Mouse (Mus musculus): ENCODE measurements around the gene Clip4.
"Not testable (repeated sequence)": the region's sequence is repeated elsewhere in the genome, so short reads cannot be mapped to it uniquely, and the experiment has no call there.

Clip4 gene

DNA sequence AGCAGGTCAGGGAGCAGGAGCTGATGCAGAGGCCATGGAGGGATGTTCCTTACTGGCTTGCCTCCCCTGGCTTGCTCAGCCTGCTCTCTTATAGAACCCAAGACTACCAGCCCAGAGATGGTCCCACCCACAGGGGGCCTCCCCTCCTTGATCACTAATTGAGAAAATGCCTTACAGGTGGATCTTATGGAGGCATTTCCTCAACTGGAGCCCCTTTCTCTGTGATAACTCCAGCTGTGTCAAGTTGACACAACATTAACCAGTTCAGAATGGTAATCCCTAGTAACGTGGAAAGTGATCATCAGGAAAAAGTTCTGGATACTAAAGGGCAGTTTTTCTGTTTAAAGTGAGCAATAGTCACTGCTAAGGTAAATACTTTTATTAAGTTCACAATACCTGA, at the start of gene Clip4:
Gene Clip4 (plus strand): TSS at position 301 of the 400 bp plus-strand sequence.
- not testable (repeated sequence) for DNase-seq (ENCODE audit: low read depth, low spot score)

DNA sequence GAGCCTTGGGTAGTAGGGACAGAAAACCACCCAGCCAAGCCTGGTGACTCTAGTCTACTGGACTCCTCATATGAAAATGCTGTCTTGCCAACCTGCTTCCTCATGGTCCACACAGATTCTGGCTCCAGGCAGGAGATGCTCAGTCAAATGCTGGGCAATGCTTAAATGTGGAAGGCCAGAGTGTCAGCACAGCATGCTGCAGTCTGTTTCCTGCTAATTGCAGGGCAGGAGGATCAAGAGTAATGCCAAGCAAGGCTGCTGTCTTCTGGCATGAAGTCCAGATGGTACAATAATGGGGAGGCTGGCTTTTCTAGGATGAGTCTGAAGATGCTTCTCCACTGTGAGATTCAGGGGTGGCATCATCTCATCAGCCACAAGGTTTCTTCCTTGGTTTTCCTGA, 47.8 kb upstream of the Clip4 start:
- no peak for DNase-seq (ENCODE audit: low read depth, low spot score)

DNA sequence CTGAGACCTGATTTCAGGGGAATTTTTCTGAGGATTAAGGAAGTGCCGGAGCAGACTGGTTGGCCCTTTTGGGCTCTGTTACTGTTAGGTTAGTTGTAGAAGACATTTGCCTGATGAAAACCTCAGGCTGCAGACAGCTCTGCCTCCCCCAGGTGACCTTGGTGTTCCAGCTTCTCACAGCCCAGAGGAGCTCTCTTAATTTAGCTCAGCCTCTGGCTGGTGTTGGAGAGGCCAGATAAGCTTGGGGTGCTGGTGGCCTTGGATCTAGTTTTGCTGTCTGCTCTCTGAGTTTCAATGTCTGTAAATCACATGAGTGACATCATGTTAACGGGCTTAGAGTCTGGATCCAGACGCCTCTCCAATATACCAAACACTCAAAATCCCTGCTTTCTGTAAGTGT, 47.3 kb upstream of the Clip4 start:
- no peak for DNase-seq (ENCODE audit: low read depth, low spot score)

DNA sequence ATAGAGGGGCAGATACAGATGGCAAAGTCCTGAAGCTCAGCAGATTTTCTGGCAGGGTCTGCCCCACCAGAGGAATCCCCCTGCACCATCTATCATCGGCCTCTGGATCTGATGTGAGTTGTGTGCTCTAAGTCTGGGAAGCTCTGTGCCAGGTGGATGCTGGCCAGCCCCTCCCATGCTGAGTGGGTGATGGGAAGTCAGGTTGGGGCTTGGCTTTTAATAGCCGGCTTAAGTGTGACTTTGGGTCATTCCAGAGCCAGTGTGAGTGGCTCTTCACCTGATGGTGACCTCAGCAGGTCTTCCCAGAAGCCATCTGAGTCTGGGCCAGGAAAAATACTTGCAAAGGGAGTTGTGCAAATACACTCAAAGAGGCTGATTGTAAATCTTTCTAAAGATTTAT, 37.6 kb upstream of the Clip4 start:
- no peak for DNase-seq (ENCODE audit: low read depth, low spot score)

DNA sequence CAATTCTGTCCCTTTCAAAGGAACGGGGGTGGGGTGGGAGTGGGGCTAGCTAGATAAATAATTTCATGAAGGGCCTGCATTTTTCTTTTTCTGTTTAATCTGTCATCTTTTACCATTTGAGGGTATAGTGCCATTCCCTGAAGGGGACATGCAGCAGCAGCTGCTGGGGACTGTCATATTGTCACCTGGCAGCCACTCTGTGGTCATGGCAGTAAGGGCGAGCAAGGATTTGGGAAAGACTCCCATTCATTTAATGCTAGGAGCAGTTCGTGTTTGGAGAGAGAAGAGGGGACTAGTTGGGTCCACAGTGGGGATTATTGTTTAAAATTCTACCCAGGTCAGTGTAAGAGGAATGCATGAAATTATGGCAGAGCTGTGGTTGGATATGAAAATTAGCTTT, 31.8 kb upstream of the Clip4 start:
- no peak for DNase-seq (ENCODE audit: low read depth, low spot score)

DNA sequence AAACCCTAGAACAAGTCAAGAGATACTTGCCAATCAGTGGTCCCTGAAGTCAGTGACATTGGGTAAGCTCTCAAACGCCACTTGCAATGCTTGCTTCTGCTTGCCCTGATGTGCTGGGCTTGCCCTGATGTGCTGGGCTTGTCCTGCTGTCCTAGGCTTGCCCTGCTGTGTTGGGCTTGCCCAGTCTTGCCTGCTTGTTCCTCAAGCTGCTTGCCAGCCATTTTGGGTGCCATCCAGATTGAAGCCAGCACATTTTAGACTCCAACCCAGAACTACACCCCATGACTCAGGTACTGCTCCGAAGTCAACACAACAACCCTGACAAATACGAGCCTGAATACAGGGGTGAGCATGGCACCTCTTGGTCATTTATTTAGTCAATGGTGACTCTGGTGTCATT, 26.1 kb upstream of the Clip4 start:
- no peak for DNase-seq (ENCODE audit: low read depth, low spot score)

DNA sequence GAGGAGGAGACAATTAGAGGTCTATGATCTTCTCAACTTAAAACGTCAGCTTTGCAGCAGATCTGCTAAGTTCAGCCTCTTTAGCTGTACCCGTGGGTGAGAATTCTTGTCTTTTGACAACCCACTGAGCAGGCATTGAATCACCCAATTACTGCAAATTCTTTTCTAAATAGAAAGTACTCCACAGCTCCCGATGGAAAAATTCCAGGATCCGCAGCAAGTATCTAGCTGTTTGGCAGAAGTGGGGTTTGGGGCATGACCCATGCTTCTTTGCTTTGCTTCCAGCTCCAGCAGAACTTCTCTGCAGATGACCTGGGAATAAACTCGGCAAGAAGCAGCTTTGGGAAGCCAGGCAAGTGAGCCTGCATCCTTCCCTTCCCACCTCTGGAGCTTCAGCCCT, 25.3 kb upstream of the Clip4 start:
- DNase-seq (ENCODE audit: low read depth, low spot score) = no peak

DNA sequence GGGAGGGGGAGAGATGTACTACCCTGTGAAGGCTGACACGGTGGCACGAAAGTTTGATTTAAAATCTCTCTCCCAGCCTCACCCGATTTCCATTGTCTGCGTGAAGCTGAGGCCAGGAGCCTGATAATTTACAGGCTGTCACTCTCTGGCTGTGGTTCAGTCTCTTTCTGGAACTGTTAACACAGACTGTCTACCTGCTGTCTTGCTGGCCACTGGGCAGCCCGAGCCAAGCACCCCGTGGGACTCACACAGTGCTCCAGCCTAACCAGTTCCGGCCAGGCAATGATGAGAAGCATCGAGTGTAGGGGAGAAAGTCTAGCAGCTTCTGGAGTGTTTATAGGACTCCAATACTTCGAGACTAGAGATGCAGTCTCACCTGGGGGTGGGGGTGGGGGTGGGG, 22.2 kb upstream of the Clip4 start:
- DNase-seq (ENCODE audit: low read depth, low spot score) = no peak

DNA sequence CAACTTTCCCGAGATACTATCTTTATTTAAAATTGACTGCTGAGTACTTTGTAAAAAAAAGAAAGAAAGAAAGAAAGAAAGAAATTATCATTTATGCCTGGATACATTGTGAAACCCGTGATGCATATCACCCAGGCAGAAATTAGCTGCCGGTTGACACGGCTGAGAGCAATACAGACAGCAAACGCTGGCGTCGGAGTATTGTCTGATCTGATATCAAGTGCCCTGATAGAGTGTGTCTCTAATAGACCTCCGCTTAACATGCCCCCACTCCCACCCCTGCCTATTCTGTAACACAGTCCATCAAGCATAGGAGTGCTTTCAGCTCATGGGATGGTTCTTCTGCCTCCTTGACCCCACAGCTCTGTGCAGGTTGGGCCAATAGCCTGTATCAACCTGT, 20.7 kb upstream of the Clip4 start:
- no peak for DNase-seq (ENCODE audit: low read depth, low spot score)

DNA sequence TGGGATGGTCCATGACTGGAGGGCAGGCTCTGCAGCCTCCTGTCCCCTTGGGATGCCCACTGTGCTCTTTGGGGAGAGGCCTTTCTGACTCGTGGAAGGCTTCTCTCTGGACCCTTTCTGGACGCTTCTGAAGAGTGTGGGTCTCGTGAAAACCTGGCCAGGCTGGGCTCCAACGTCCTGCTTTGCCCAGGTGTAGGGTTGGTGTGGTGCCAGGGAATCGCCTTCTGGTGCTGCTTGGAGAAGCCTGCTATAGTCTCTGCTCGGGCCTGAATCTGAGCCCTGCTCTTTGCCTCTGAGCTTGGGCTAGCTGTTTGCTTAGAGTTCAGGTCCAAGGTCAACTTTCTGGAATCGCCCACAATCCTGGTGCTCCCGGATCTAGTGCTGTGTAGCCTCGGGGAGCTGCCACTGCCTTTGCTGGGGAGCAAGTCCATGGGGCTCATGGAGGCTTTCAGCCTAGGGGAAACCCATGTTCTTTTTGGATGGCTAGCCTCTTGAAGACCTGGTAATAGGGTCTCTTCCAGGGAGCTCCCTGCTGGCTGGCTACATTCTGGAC, 18.6 kb upstream of the Clip4 start:
- no peak for DNase-seq (ENCODE audit: low read depth, low spot score)

DNA sequence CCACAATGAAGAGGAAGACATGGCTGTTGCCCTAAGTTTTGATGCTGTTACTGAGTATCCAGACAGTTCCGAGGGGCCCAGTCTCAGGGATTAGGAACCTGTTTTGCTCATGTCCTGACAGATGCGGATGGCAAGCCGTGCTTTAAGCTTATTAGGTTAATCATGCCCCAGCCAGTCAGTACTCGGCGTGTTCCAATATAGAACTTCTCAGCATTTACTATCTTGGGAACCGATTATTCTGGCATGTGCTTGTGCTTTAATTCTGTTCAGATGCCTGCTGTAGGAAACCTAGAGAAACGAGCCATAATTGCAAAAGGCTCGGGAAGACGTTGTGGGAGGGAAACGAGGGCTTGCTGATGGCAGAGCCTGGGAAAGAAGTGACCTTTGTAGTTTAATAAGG, 15.4 kb upstream of the Clip4 start, which contains the start of gene Pcare:
Gene Pcare (minus strand): TSS at position 64 of the 400 bp plus-strand sequence.
- DNase-seq (ENCODE audit: low read depth, low spot score) = no peak

DNA sequence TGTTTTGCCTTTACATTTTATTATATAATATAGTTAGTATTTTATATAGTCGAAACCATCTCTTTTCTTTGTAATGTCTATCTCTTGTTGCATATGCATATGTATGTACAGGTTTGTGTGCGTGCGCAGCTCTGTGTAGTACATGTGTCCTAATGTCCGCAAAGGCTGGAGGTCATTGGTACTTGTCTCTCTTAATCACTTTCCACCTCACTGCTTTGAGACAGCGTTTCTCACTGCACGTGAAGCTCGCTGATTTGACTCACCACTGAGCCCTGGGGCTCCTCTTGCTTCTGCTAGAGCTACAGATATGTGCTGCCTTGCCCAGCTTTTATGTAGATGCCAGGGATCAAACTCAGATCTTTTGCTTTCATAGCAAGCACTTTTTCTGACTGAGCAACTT, 7.7 kb upstream of the Clip4 start:
- DNase-seq (ENCODE audit: low read depth, low spot score) = no peak

DNA sequence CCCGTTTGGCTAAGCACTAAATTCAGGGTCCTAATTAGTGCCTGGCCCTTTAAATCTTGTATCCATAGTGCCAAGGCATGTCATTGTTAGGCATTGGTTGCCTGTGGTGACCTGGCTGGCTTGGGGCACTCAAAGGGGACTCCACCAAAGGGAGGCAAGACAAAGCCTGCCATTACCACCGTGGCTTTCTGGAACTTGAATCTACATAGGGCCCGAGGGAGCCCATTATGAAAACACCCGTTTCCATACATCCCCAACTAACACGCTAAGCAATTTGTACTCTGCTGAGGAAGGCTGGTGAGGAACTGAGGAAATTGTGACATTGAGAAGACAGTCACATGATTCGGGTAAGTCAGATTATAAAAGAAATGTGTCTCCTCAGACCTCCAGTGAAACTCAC, 1.3 kb downstream of the Clip4 start:
- no peak for DNase-seq (ENCODE audit: low read depth, low spot score)

DNA sequence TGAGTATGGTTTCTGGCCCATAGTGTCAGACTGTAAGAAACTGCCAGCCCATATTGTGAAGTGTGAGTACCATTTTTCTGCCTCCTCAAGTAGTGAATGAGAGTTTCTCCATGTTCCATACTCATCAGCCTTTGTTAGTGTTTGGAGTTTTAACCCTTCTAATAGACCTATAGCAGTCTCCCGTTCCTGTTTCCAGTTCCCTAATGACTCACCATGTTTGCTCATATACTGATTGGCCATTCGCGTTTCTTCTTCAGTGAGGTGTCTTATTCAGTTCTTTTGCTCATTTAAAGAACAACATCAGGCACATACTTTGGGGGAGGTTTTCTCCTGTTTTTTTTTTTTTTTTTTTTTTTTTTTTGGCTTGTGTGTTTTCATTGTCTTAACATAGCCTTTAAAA, 2.4 kb downstream of the Clip4 start:
- DNase-seq (ENCODE audit: low read depth, low spot score) = no peak

DNA sequence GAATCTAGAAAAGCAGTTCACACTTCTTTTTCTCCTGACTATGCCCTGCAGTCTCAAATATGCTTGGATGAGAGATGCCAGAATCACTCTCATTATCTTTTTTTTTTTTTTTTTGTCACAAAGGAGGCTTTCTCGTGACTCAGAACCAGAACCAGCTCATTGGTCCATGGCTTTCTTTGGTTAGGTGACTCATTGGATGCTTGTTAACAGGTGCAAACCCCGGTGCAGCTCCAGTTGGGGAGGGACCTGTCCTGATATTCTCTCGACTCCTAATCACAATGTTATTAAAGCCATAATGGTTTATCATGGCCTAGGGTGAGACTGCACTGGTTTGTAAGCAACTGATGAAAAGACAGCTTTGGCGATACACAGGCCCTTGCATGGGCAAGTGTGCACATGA, 5.9 kb downstream of the Clip4 start:
- no peak for DNase-seq (ENCODE audit: low read depth, low spot score)

DNA sequence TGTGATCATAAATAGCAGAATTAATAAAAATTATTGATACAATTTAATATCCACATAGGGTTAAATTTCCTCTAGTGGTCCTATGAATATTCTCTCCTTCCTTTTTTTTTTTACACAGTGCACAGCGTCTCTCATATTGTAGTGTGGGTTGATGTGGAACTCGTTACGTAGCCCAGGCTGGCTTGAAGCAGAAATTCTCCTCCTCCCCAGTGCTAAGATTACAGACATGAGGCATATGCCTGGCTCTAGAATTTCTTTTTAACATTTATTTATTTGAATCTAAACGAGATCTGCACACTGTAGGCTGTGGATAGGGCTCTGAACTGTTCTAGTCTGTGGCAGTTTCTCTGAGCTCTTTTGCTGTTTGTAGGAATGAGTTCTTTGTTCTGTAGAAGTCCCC, 7.0 kb downstream of the Clip4 start:
- DNase-seq (ENCODE audit: low read depth, low spot score) = no peak

DNA sequence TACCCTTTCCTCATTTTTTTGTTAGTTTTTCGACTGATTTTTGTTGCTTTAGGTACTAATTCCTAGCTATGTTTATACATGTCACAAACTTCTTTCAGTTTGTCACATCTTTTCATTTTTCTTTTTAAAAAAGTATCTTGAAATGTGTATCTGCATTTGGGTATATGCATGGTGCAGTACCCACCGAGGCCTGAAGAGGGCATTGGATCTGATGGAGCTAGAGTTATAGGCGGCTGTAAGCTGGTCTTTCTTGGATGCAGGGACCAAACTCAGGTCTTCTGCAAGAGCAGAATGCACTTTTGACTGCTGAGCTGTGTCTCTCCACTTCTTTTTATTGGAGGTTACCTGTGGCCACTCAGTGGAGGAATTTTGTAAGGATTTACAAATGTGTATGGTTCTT, 10.4 kb downstream of the Clip4 start:
- DNase-seq (ENCODE audit: low read depth, low spot score) = no peak

DNA sequence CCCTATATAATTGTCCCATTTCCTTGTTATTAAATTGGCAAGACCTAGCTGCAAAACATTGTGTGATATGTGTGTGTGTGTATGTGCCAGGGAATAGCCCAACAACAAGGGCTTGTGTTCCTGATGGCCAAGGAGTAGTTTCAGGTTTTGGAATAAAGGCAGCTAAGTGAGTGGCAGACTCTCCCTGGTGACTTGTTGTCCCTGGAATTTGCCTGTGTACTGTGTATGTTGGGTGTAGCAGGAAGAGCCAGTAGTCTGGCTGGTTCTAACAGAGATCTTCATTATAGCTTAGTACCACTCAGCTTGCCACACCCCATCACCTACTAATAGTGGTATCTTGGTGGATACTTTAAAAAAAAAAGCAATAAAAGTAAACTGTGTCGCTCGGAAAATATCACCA, 12.2 kb downstream of the Clip4 start:
- DNase-seq (ENCODE audit: low read depth, low spot score) = no peak

DNA sequence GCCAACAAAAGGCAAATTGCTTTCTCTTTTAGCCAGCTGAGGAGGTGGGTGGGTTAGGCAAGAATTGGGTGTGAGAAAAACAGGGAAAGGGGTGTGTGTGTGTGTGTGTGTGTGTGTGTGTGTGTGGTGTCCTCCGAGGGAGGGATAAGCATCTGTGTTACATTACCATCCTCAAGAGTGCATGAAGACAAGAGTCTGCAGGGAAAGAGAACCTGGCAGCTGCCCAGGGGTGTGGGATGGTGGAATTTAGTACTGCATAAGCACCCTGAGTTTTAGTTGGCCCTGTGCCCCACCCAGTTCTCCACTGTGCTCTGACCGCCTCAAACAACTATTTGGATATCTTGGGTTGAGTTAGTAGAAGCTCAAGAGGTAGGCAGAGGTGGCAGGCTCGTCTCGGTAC, 12.7 kb downstream of the Clip4 start:
- no peak for DNase-seq (ENCODE audit: low read depth, low spot score)

DNA sequence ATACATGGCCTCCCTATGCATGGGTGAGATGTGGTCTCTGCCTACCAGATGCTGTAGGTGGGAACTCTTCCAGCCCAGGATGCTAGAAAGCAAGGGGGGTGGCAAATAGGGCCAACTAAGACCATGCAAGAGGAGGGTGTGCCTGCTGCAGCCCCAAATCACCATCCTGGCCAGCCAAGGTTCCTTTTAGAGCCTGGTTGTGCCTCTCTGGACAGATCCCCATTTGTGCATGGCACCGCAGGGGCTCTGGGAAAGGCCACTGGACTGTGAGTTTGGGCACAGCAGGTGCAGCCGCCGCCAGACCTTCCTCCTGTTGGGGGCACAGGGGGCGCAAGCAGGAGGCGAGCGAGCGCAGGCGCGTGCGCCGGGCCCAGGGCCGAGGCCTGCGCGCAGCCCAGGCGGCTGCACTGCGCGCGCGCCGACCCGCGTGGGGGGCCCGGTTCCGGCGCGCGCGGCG, 14.0 kb downstream of the Clip4 start:
- peak; percentile 5 for DNase-seq (ENCODE audit: low read depth, low spot score)

DNA sequence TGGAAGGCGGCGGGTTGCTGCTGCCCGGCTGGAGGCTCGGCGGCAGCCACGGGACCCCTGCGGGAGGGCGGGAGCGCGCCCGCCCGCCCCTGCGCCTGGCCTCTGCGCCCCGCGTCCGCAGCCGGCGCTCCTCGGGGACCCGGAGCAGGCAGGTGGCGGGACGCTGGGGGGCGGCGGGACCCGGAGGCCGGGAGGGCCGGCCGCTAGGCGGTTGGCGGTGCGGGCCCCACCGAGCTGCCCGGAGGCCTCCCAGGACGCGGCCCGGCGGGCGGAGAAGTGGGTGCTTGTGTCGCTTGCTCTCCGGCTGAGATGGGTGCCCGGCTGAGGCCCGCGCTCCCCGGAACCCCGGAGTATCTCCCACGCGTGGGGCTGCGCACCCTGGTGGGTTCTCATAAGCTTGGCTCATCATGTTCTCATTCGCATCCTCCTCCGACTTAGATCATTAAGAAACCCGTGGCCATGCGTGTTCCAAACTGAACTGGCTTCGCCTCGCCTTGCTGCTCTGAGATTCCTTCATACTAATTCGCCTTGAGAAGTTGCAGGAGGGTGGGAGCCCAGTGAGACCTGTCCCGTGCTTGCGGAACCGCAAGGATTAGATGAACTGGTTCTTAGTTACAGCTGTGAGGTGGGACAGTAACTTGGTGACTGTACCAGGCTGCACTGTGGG, 14.6 kb downstream of the Clip4 start:
- peak; percentile 28 for DNase-seq (ENCODE audit: low read depth, low spot score)

DNA sequence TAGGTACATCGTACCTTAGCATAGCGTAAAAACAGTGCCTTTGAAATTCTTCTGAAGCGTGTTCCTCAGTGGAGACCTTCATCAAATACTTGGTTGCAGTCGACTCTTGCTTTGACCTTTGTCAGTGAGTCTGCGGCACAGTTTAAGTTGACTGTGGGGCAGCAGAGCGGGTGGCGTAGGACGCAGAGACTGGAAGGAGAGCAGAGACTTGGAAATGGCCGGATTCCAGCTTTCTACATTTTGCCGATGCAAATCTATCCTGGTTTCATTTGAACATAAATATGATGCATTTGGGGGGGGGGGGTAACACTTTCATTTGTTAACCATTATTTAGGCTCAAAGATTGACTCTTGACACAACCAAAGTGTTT, 15.1 kb downstream of the Clip4 start:
- no peak for DNase-seq (ENCODE audit: low read depth, low spot score)

DNA sequence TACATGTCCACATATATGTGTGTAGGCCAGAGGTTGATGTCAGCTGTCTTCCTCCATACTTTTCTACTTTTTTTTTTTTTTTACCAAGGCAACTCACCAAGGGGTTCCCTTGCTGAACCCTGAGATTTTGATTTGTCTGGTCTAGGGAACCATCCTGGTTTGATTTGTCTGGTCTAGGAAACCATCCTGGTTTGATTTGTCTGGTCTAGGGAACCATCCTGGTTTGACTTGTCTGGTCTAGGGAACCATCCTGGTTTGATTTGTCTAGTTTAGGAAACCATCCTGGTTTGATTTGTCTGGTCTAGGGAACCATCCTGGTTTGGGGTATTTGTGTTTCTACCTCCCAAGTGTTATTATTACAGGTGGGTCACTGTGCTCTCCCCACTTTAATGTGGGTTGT, 18.2 kb downstream of the Clip4 start:
- no peak for DNase-seq (ENCODE audit: low read depth, low spot score)

DNA sequence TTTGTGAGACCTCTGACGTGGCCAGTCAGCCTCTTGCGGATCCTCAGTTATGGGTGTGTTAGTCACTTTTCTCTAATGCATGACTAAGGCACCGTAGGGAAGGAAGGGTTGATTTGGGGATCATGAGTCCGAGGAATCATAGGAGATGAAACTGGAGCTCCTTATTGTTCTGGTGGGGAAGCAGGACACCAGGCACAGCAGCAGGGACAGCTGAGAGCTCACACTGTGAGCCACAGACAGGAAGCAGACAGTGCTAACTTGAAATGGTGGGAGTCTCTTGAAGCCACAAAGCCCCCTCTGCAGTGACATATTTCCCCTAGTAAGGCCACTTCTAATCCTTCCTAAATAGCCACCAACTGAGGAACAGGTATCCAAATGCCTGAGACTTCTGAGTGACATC, 22.8 kb downstream of the Clip4 start:
- DNase-seq (ENCODE audit: low read depth, low spot score) = no peak

Measured in forelimb bud, embryonic 11.5 days (tissue).